Mouse (Mus musculus) heart, adult 8-10 months (tissue): ENCODE measurements around the gene Cux1. TPM values are rescaled to one million over a fixed set of nuclear protein-coding genes. Genes with fewer than 3 reads are reported as not detected.

ENCODE experiments used
- DNase-seq: peaks from one replicate; pipeline ENCODE4 v3.0.0; 2022; ENCODE audit warnings: low spot score
- total RNA-seq, 4 experiments: library from RNA; stranded (reverse); gene quantifications; 2 replicates each; pipeline ENCODE4 v1.2.4; 2022

Gene Cux1
- total RNA-seq, 4 experiments from 2014 or later: 79.3 to 102 (median 88.5) TPM

GRCm38 (mm10) chr5:136382261-136383005 is 184.9 kb downstream of the Cux1 start:
- DNase-seq: no peak

GRCm38 (mm10) chr5:136379405-136379804 is 187.9 kb downstream of the Cux1 start:
- DNase-seq: no peak

- no peak for DNase-seq
Observed at GRCm38 (mm10) chr5:136377101-136377500, 190.2 kb downstream of the Cux1 start.

GRCm38 (mm10) chr5:136375350-136375749 is 191.9 kb downstream of the Cux1 start:
- DNase-seq: no peak

GRCm38 (mm10) chr5:136372276-136372675 is 195.0 kb downstream of the Cux1 start:
- DNase-seq: no peak

GRCm38 (mm10) chr5:136363421-136363820 is 203.9 kb downstream of the Cux1 start:
- no peak for DNase-seq

- no peak for DNase-seq
Observed at GRCm38 (mm10) chr5:136362473-136363230, 204.6 kb downstream of the Cux1 start.

- no peak for DNase-seq
Observed at GRCm38 (mm10) chr5:136362021-136362420, 205.3 kb downstream of the Cux1 start.

GRCm38 (mm10) chr5:136357227-136357626 is 210.1 kb downstream of the Cux1 start:
- DNase-seq: no peak

- no peak for DNase-seq
Observed at GRCm38 (mm10) chr5:136355583-136356126, 211.6 kb downstream of the Cux1 start.

GRCm38 (mm10) chr5:136354729-136355128 is 212.6 kb downstream of the Cux1 start:
- peak; percentile 15 for DNase-seq

GRCm38 (mm10) chr5:136353114-136353513 is 214.2 kb downstream of the Cux1 start:
- DNase-seq: no peak

GRCm38 (mm10) chr5:136343156-136343890 is 224.0 kb downstream of the Cux1 start:
- DNase-seq: no peak

- no peak for DNase-seq
Observed at GRCm38 (mm10) chr5:136336798-136337527, 230.3 kb downstream of the Cux1 start.

GRCm38 (mm10) chr5:136335681-136336080 is 231.6 kb downstream of the Cux1 start:
- DNase-seq: no peak

- DNase-seq: no peak
Observed at GRCm38 (mm10) chr5:136334780-136335179, 232.5 kb downstream of the Cux1 start.

- DNase-seq: no peak
Observed at GRCm38 (mm10) chr5:136334051-136334450, 233.2 kb downstream of the Cux1 start.

- no peak for DNase-seq
Observed at GRCm38 (mm10) chr5:136332786-136333462, 234.4 kb downstream of the Cux1 start.

- no peak for DNase-seq
Observed at GRCm38 (mm10) chr5:136327736-136328135, 239.6 kb downstream of the Cux1 start.

- DNase-seq: peak; percentile 42
Observed at GRCm38 (mm10) chr5:136326626-136327025, 240.7 kb downstream of the Cux1 start.

GRCm38 (mm10) chr5:136324506-136324905 is 242.8 kb downstream of the Cux1 start:
- DNase-seq: peak; percentile 53
